In the genomic region with DNA sequence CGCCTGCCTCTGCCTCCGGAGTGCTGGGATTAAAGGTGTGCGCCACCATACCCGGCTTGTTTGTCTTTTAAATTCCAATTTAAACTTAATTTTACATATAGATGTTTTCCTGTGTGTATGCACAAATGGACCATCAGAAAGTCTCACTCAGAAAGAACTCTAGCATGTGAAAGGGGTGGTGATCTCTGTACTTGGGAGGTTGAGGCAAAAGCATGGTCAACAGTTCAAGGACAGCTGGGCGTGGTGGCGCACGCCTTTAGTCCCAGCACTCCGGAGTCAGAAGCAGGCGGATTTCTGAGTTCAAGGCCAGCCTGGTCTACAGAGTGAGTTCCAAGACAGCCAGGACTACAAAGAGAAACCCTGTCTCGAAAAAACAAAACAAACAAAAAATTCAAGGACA, we compare ENCODE assay signal across 35 mouse cellular contexts. TPM values are rescaled to one million over a fixed set of nuclear protein-coding genes. Genes with fewer than 3 reads are reported as not detected.
"Had no signal": no experiment of that assay in that cellular context is flagged by ENCODE, and none has a peak within 500 bp of the region (broad histone marks: within the 10 kb centered on the region; RNA-seq: fewer than 3 reads in every experiment).

No protein-coding gene starts in this region.

RNA-seq across cellular contexts. Expression of gene Dppa2, which starts 5.2 kb away (rescaled TPM):
- total RNA-seq: common myeloid progenitor, adult 5-6 weeks; forebrain, postnatal 0 days; gastrocnemius, adult 18-20 months; gastrocnemius, adult 2 months; gastrocnemius, adult 8-10 months; gastrocnemius, postnatal 10 days; gastrocnemius, postnatal 14 days; gastrocnemius, postnatal 25 days; gastrocnemius, postnatal 36 days; gastrocnemius, postnatal 4 days; granulocyte monocyte progenitor cell, adult 5-6 weeks; heart, adult 18-20 months; heart, adult 2 months; heart, adult 8-10 months had no signal
- polyA plus RNA-seq: cortical plate, adult 2 months; embryonic facial prominence, embryonic 10.5 days; embryonic facial prominence, embryonic 11.5 days; embryonic facial prominence, embryonic 12.5 days; embryonic facial prominence, embryonic 13.5 days; embryonic facial prominence, embryonic 14.5 days; embryonic facial prominence, embryonic 15.5 days; erythroblast, embryonic 14.5 days; forebrain, embryonic 10.5 days; forebrain, embryonic 11.5 days; forebrain, embryonic 12.5 days; forebrain, embryonic 13.5 days; forebrain, embryonic 14.5 days; forebrain, embryonic 15.5 days; forebrain, embryonic 16.5 days; forebrain, postnatal 0 days; frontal cortex, adult 2 months; gonadal fat pad, adult 2 months; heart, adult 2 months; heart, embryonic 10.5 days; heart, embryonic 11.5 days; heart, embryonic 12.5 days; heart, embryonic 13.5 days had no signal

RNA-seq across cellular contexts. Expression of gene Dppa4, which starts 25.4 kb away (rescaled TPM):
- total RNA-seq: common myeloid progenitor, adult 5-6 weeks; forebrain, postnatal 0 days; gastrocnemius, adult 18-20 months; gastrocnemius, adult 2 months; gastrocnemius, adult 8-10 months; gastrocnemius, postnatal 10 days; gastrocnemius, postnatal 14 days; gastrocnemius, postnatal 25 days; gastrocnemius, postnatal 36 days; gastrocnemius, postnatal 4 days; granulocyte monocyte progenitor cell, adult 5-6 weeks; heart, adult 18-20 months; heart, adult 2 months; heart, adult 8-10 months had no signal
- polyA plus RNA-seq: cortical plate, adult 2 months; embryonic facial prominence, embryonic 10.5 days; embryonic facial prominence, embryonic 11.5 days; embryonic facial prominence, embryonic 12.5 days; embryonic facial prominence, embryonic 13.5 days; embryonic facial prominence, embryonic 14.5 days; embryonic facial prominence, embryonic 15.5 days; erythroblast, embryonic 14.5 days; forebrain, embryonic 10.5 days; forebrain, embryonic 11.5 days; forebrain, embryonic 12.5 days; forebrain, embryonic 13.5 days; forebrain, embryonic 14.5 days; forebrain, embryonic 15.5 days; forebrain, embryonic 16.5 days; forebrain, postnatal 0 days; frontal cortex, adult 2 months; gonadal fat pad, adult 2 months; heart, adult 2 months; heart, embryonic 10.5 days; heart, embryonic 11.5 days; heart, embryonic 12.5 days; heart, embryonic 13.5 days had no signal
